Mouse (Mus musculus): ENCODE measurements around the gene Herc4.
"Not testable (repeated sequence)": the region's sequence is repeated elsewhere in the genome, so short reads cannot be mapped to it uniquely, and the experiment has no call there.

Herc4 gene

DNA sequence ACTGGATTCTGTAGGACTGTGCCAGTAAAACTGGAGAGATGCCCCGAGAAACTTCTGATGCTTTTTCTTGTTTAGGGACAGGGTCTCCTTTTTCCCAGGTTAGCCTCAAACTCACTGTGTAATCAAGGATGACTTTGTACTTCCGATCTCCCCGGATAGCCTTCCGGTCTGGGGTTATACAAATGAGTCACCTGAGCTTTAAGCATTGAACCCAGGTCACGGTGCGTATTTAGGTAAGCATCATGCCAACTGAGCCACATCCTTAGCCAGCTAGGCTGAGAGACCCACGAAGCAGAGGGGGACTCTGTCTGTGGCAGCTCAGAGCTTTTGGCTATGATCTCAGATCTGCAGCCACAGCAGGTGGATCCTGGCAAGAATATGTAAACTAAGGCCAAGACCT, 107.1 kb downstream of the Herc4 start:
- no peak for DNase-seq (ENCODE audit: extremely low read depth, low read depth)

DNA sequence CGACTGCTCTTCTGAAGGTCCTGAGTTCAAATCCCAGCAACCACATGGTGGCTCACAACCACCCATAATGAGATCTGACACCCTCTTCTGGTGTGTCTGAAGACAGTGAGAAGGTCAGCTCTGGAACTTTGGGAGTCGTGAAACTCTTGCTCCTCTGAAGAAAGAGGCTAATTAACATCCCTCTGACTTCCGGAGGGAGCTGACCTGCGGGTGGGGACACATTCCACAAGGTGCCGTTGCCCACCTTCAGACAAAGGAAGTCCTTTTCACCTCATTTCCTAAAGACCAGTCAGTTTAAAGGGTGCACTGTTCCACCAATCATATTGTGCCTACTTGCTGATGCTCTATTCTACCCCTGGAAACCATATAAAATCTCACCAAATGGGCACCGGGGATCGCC, 107.5 kb downstream of the Herc4 start:
- DNase-seq (ENCODE audit: extremely low read depth, low read depth), result not testable (repeated sequence)

DNA sequence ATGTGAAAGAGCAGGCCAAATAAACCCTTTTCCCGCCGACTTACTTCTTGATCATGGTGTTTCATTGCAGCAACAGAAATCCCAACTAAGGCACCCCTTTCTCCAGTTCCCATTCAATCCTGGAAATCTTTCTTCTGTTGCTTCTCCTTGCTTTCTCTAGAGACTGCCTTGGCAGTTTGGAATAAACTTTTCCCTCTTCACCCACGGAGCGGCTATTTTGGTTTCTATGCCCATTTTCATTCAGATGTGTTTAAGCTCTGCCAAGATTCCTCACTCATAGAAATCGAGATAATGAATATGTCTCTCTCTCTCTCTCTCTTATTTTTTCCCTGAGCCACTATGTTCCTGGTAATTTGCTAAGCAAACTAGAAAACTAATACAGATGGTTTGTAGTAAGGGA, 108.5 kb downstream of the Herc4 start:
- no peak for DNase-seq (ENCODE audit: extremely low read depth, low read depth)

DNA sequence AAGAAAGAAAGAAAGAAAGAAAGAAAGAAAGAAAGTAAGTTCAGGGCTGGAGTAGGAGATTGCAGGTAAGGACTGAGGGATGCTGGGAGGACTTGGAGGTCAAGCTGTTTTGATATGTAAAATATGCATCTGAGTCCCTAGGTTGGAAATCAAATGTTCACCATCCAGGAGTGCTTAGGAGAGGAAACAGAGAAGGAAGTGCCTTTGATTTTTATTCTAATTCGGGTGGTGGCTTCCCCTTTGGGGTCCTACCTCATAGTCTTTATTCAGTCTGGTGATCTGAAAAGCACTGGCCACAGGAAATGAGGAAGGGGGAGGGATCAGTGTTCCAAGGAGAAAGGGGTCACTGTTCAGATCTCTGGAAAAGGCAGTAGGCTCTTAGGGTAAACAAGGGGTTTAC, 116.9 kb downstream of the Herc4 start:
- DNase-seq (ENCODE audit: extremely low read depth, low read depth), result no peak

DNA sequence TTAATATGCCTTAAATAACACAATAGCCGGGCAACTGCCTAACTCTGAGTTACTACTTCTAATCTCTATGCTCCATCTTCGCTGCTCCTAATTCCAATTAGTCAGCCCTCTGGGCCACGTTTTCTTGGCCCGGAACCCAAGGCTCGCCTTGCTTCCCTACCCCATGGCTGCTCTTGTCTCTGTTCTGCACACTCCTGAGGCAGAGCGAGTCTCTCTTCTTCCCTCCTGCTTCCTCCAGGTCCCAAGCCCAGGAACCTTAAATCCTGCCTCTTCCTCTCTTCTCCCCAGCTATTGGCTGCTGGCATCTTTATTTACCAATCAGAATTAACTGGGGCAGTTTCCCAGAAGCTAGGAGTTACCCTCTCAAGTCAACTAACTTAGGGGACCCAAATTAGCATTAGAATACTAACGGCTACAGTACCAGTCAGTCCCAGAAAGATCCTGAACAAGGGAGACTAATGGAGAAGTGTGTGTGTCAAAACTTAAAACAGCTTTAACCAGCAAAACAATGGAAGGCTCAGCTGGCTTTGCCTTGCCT, 122.4 kb downstream of the Herc4 start:
- DNase-seq (ENCODE audit: extremely low read depth, low read depth), result no peak

DNA sequence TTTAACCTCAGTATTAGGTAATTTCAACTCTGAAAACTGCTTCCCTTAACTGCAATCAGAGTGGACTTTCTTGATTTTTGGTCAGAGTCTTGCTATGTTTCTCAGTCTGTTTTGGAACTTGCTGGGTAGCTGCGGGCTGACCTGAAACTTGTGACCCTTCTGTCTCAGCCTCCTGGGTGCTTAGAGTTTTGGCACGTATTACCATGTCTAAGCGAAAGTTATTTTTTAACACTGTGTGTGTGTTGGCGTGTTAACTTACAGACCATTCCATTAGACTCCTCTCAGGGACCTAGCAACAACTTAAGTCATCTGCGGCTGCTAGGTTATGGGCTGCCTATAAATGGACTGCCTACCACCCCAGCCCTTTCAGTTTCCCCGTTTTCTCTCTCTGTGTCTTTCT, 123.8 kb downstream of the Herc4 start:
- DNase-seq (ENCODE audit: extremely low read depth, low read depth), result no peak

All from MEL-GATA-1-ER (cell line).